Mouse (Mus musculus): ENCODE results near the gene Ece1.
A peak's percentile ranks its signal among the peaks of the same experiment; 100 is the strongest.

Gene Ece1

DNA sequence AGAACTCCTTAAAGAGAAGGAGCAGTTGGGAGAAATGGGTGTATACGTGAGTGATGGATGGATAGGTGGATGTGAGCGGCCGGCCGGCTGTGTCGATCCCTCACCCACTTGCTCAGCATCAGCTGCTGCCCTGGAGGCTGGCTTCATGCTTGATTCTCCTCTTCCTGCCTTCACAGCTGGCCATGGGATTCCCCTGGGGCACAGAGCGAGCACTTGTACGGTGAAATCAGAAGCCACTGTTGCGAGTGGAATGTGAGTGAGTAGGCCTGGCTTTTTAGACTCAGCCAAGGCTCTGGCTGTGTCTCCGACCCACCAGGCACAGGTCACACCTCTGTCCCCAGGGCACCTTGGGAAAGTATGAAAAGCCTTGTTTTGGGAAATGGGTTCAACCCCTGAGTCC is 20.6 kb downstream of the Ece1 start:
- no peaks in the 10 kb centered on the region; the same call in 1 of the 2 replicates for H3K36me3 ChIP-seq (ENCODE audit: control insufficient read depth, insufficient read depth, low read length, poor library complexity, severe bottlenecking)
- no peaks in the 10 kb centered on the region for H3K27me3 ChIP-seq (ENCODE audit: control insufficient read depth, insufficient read depth, low read length, poor library complexity, severe bottlenecking)
- DNase-seq (ENCODE audit: low read depth, low spot score) = peak; percentile 63

DNA sequence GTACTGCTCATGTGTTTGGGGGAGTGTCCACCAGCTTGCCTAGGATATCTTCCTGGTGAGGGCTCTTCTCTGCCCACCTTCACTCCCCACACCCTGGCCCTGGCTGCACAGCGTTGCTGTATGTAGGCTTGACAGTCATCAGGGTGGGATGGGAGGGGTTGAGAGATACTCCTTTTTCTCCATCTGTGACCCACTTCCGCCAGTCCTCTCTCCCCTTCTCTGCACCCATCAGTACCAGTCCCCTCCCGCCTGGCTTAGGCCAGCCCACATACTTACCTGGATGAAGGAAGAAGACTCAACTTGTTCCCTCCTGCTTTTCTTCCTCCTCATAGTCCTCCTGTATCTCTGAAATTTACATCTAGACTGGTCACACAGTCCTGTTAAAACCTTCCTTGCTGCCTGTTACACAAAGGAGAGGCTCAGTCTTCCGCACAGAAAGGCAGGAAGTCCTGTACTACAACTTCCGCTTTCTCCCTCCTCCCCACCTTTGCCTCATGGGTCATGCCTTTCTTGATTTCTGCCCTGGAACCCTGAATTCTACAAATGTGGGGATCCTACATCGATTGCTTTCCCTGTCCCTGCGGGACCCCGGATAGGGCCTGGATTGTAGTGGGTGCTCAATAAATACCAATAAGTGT is 21.6 kb downstream of the Ece1 start:
- Histone ChIP-seq H3K27me3 (ENCODE audit: control insufficient read depth, insufficient read depth, low read length, poor library complexity, severe bottlenecking) (no peaks in the 10 kb centered on the region), H3K36me3 (ENCODE audit: control insufficient read depth, insufficient read depth, low read length, poor library complexity, severe bottlenecking) (no peaks in the 10 kb centered on the region; the same call in 1 of the 2 replicates)
- DNase-seq (ENCODE audit: low read depth, low spot score) = peak; percentile 67

DNA sequence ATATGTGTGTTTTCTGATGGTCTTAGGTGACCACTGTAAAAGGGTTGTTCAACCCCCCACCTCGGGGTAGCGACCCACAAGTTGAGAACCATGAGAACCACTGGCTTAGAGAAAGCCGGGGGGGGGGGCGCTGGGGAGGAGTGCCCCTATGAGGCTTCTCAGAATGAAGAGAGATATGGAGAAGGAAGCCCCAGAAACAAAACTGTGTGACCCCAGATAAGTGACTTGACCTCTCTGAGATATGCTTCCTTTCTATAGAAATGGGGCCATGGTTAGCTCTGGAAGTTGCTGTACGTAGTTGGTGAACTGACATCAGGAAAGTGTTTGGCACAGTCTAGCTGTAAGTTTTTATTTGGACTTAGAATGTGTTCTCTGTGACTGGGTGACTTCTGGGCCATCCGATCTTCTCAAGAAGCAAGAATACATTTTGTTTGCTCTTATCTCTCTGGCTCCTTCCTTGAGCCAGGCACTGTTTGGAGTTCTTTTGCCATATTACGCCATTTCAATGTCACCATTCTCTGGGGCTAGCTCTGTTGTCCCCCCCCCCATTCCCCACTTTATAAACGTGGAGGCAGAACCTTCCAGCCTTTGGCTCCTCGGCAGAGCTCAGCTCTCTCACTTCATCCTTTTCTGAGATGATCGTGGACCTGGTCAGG is 25.4 kb downstream of the Ece1 start:
- Histone ChIP-seq H3K27me3 (ENCODE audit: control insufficient read depth, insufficient read depth, low read length, poor library complexity, severe bottlenecking) (no peaks in the 10 kb centered on the region), H3K36me3 (ENCODE audit: control insufficient read depth, insufficient read depth, low read length, poor library complexity, severe bottlenecking) (no peaks in the 10 kb centered on the region)
- DNase-seq (ENCODE audit: low read depth, low spot score) = no peak

DNA sequence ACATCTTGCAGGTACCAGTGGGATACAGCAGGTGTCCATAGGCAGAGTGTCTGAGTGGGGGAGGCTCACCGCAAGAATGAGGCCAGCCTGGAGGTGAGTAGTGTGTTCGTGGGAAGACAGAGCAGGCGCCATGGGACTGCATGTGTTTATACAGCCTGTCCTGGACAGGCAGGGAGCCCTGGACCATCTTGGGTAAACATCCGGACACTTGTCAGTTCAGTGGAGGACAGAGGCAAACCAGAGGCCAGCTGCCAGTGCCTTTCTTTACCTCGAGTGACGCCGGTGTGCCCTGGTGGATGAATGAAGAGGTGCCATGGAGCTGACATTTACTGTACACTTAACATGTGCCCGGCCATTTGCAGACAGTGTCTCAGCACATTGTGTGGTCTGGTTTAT is 26.0 kb downstream of the Ece1 start:
- no peak for DNase-seq (ENCODE audit: low read depth, low spot score)
- H3K27me3 ChIP-seq (ENCODE audit: control insufficient read depth, insufficient read depth, low read length, poor library complexity, severe bottlenecking) = no peaks in the 10 kb centered on the region
- no peaks in the 10 kb centered on the region for H3K36me3 ChIP-seq (ENCODE audit: control insufficient read depth, insufficient read depth, low read length, poor library complexity, severe bottlenecking)

DNA sequence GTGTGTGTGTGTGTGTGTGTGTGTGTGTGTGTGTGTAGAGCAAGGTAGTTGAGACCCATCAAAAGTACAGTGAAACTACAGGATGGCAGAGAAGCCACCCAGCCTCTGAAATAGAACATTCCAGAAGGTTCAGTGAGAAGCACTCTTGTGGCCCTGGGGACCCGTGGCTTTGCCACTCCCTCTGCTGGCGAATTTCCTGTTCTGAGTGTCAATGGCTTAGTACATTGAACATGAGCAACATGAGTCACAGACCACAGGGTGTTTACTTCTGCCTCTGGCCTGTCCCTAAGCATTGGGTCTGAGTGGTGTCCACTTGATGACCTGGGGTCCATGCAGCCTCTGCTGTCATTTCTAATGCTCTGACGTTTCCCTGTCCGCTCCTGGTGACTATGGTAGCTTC is 28.6 kb downstream of the Ece1 start:
- Histone ChIP-seq H3K27me3 (ENCODE audit: control insufficient read depth, insufficient read depth, low read length, poor library complexity, severe bottlenecking) (no peaks in the 10 kb centered on the region), H3K36me3 (ENCODE audit: control insufficient read depth, insufficient read depth, low read length, poor library complexity, severe bottlenecking) (no peaks in the 10 kb centered on the region)
- peak; percentile 87 for DNase-seq (ENCODE audit: low read depth, low spot score)

DNA sequence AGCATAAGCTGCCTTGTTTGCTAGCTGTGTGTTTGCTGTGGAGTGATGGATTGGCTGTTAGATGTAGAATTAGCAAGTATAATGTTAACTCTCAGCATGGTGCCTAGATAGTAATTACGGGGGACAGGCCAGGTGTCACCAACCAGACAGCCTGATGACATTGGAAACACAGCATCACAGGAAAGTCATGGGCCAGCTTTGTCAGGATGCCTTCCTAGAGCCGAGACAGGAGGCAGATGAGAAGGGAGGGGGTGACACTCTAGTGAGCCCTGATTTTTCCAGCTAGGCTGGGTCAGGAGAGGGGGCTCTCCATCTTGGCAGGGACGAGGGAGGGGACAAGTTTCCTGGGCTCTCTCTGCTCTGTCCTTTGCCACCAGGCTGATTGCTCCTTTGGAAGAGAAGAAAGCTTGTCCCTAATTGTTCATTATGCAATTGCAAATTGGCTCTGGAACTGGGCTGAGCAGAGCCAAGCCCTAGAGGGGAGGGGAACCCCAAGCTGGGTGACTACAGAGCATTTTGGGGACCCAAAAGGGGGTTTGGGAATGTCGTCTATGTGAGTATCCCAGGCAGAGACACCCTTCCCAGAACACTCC is 29.6 kb downstream of the Ece1 start:
- Histone ChIP-seq H3K36me3 (ENCODE audit: control insufficient read depth, insufficient read depth, low read length, poor library complexity, severe bottlenecking) (no peaks in the 10 kb centered on the region), H3K27me3 (ENCODE audit: control insufficient read depth, insufficient read depth, low read length, poor library complexity, severe bottlenecking) (no peaks in the 10 kb centered on the region)
- no peak for DNase-seq (ENCODE audit: low read depth, low spot score)

DNA sequence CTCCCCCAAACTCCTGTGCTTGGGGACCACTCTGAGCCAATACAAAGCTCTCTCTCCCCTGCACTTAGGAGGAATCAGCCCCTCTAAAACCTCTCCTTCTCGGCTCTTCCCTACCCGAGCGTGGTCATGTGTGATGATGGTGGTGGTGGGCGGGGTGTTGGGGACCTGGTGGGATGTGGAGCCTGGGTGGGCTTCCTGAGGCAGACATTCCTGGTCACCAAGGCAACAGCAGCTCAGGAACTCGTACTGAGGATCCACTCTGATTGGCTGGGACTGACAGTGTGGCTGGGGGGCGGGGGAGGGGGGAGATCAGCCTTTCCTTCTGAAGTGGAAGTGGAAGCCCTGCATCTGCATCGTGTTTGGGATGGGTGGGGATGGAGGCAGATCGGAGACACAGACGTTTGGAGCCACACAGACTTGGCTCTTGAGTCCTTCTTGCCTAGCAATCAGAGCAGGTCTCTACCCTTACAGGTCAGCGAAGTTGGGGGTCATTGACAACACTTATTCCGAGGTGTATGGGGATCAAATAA is 30.7 kb downstream of the Ece1 start:
- H3K27me3 ChIP-seq (ENCODE audit: control insufficient read depth, insufficient read depth, low read length, poor library complexity, severe bottlenecking) = no peaks in the 10 kb centered on the region
- no peaks in the 10 kb centered on the region for H3K36me3 ChIP-seq (ENCODE audit: control insufficient read depth, insufficient read depth, low read length, poor library complexity, severe bottlenecking)
- no peak for DNase-seq (ENCODE audit: low read depth, low spot score)

DNA sequence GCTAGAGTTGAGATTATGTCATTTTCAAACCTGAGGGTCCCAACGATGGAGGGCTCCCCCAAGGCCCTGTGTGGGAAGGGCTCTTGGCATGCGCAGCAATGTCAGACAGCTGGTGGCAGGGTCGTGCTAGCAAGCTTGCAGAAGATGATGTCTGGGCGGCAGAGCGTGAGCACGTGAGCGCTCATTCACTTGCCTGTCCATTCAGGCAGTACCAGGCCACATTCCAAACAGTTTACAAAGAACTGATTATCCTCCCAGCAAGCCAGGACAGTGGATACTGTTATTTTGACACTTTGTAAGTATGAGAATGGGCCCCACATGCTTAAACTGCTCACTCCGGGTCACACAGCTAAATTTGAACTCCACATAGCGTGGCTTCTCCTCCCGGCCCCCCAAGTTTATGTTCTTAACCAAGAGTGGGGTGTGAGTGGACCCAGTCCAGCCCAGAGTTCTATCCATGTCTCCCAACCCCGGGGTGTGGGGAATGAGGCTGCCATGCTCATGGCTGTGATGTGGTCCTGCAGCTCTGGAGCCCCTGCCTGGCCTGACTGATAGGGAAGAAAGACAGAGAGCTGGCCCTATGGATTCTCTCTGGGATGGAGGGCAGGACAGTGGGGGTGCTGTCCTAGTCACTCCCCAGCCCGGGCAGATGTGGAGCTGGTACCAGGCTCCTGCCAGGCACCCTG is 34.7 kb downstream of the Ece1 start:
- H3K27me3 ChIP-seq (ENCODE audit: control insufficient read depth, insufficient read depth, low read length, poor library complexity, severe bottlenecking) = no peaks in the 10 kb centered on the region
- DNase-seq (ENCODE audit: low read depth, low spot score) = no peak
- no peaks in the 10 kb centered on the region for H3K36me3 ChIP-seq (ENCODE audit: control insufficient read depth, insufficient read depth, low read length, poor library complexity, severe bottlenecking)

DNA sequence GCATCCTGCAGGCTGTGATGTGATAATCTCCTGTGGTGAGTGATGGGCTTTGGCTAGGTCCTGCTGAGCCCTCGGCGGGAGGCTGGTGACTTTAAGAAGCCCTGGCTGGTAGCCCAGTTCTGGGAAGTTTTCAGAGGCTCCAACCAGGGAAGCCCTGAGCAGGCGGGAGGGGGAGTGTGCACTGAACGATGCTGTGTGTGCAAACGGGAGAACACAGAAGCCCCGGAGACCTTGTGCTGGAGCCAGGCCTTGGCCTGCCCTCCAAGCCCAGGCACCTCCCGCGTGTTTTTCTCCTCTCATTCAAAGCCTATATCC is 35.2 kb downstream of the Ece1 start:
- no peak for DNase-seq (ENCODE audit: low read depth, low spot score)
- H3K36me3 ChIP-seq (ENCODE audit: control insufficient read depth, insufficient read depth, low read length, poor library complexity, severe bottlenecking) = no peaks in the 10 kb centered on the region
- H3K27me3 ChIP-seq (ENCODE audit: control insufficient read depth, insufficient read depth, low read length, poor library complexity, severe bottlenecking) = no peaks in the 10 kb centered on the region

DNA sequence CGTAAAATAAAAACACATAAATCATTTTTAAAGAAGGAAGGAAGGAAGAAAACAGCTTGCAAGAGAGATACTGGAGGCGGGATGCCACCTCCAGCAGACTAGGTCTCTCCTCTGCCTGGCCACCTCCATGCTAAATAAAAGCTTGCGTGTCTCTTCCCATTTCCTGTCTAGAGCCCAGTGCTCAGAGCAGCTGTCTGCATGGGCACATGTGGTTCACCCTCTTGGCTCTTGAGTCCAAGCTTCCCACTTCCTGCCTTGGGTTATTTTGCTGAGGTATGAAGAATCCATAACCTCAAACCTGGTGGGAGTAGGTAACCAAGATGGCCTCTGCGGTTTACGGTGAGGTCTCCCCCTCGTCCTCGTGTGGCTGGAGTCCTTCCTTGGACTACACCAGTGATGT is 36.5 kb downstream of the Ece1 start:
- H3K27me3 ChIP-seq (ENCODE audit: control insufficient read depth, insufficient read depth, low read length, poor library complexity, severe bottlenecking) = no peaks in the 10 kb centered on the region
- no peak for DNase-seq (ENCODE audit: low read depth, low spot score)

DNA sequence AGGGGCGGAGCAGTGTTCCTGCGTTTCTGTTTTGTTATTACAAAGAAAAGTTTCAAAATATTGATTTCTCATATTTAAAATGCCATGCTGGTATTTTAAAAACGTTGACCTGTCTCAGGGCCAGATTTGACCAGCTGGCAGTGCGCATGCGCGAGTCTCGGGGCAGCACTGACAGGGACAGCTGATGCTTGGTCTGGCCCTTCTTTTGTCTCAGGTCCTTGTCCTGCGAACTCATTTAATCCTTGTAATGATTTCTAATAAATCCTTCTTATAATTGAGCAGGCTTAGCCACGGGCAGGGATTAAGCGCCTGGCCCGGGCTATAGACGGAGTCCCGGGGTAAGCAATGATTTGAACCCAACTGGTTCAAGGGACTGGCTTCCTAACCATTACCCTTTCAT is 40.2 kb downstream of the Ece1 start:
- Histone ChIP-seq H3K27me3 (ENCODE audit: control insufficient read depth, insufficient read depth, low read length, poor library complexity, severe bottlenecking) (no peaks in the 10 kb centered on the region), H3K36me3 (ENCODE audit: control insufficient read depth, insufficient read depth, low read length, poor library complexity, severe bottlenecking) (no peaks in the 10 kb centered on the region; the same call in 1 of the 2 replicates)
- no peak for DNase-seq (ENCODE audit: low read depth, low spot score)

More for the DNA sequence above, 36.5 kb downstream of the Ece1 start:
- H3K36me3 ChIP-seq (ENCODE audit: control insufficient read depth, insufficient read depth, low read length, poor library complexity, severe bottlenecking) = no peaks in the 10 kb centered on the region; the same call in 1 of the 2 replicates

DNA sequence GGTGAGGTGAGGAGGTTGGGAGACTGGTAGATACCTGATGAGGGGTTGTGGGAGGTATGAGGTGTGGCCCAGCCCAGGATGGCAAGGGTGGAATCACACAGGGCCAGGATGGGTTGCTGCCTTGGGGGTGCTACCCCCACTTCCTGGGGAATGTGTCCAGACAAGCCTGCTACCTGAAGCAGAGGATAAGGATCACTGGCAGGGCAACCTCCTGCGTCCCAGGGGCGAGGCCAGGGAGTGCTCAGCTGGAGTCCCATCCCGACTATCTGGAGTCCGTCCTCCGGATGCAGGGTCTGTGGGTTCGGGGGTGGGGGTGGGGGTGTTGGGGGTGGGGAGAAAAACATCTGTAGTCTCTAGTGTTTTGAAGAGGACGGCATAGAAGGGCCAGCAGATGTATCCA is 40.8 kb downstream of the Ece1 start:
- no peaks in the 10 kb centered on the region; the same call in 1 of the 2 replicates for H3K36me3 ChIP-seq (ENCODE audit: control insufficient read depth, insufficient read depth, low read length, poor library complexity, severe bottlenecking)
- H3K27me3 ChIP-seq (ENCODE audit: control insufficient read depth, insufficient read depth, low read length, poor library complexity, severe bottlenecking) = no peaks in the 10 kb centered on the region
- DNase-seq (ENCODE audit: low read depth, low spot score) = no peak

DNA sequence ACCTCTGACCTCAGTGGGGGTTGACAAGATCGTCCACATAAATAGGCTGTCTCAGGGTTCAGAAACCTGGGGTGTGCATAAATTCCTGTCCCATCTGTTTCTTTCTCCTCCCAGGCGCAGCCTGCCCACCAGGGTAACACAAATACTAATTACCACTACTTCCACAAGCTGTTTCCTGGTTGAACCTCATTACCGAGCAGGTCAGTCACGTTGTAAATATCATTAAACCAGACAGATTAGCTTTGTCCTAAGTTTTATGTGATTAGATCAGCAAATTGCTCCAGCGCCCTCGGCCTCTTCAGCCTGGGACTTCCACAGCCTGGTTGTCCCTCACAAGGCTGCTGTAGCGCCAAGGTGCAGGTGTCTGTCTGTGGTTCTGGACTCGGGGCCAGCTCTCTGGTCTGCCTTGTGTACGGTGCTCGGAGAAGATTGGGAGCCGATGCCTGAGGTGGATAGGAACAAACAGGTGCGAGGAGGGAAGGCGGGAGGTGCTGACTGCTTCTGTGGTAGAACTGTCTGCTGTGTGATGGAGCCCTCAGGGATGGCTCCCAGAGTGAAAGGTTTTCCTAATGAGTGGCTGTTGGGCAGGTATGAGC is 43.0 kb downstream of the Ece1 start:
- Histone ChIP-seq H3K36me3 (ENCODE audit: control insufficient read depth, insufficient read depth, low read length, poor library complexity, severe bottlenecking) (no peaks in the 10 kb centered on the region; the same call in 1 of the 2 replicates), H3K27me3 (ENCODE audit: control insufficient read depth, insufficient read depth, low read length, poor library complexity, severe bottlenecking) (no peaks in the 10 kb centered on the region)
- no peak for DNase-seq (ENCODE audit: low read depth, low spot score)

DNA sequence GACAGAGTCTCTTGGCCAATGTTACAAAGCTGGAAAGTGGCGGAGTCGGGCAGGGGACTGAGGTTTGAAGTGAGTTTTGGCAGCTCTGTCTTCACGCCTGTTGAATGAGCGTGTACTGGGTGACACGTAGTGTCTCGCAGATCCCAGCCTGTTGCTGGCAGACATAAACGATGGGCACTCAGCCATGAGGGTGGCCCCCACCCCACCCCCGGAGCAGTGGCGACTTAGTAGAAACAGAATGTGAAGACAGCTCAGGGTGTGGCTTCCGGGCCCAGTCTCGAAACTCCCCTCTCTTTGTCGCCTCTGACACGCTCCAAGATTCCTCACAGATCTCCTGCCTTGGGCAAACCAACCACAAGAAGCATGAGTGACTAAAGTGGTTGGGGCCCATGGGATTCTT is 45.9 kb downstream of the Ece1 start:
- H3K27me3 ChIP-seq (ENCODE audit: control insufficient read depth, insufficient read depth, low read length, poor library complexity, severe bottlenecking) = no peaks in the 10 kb centered on the region
- no peaks in the 10 kb centered on the region for H3K36me3 ChIP-seq (ENCODE audit: control insufficient read depth, insufficient read depth, low read length, poor library complexity, severe bottlenecking)
- DNase-seq (ENCODE audit: low read depth, low spot score) = no peak

DNA sequence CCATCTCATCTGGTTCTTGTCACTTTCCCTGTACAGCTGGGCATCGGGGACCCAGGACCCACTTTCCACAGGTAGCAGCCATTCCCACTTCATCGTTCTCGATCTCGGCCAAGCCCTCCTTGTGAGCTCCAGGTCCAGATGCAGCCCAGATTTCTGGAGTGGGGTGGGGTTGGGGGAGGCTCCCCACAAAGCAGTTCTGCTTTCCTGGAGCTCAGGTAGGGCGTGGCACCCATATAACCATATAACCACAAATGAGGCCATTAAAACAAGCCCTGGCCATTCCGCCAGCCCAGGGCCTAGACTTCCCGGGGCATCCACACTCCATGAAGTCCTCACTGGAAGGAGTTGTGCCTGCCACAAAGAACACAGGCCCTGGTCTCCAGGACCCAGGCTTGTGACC is 46.5 kb downstream of the Ece1 start:
- no peak for DNase-seq (ENCODE audit: low read depth, low spot score)
- Histone ChIP-seq H3K36me3 (ENCODE audit: control insufficient read depth, insufficient read depth, low read length, poor library complexity, severe bottlenecking) (no peaks in the 10 kb centered on the region), H3K27me3 (ENCODE audit: control insufficient read depth, insufficient read depth, low read length, poor library complexity, severe bottlenecking) (no peaks in the 10 kb centered on the region)
